Mouse (Mus musculus) heart, embryonic 16.5 days (tissue): ENCODE measurements around the gene Cblb. TPM values are rescaled to one million over a fixed set of nuclear protein-coding genes. Genes with fewer than 3 reads are reported as not detected.
A peak's percentile ranks its signal among the peaks of the same experiment; 100 is the strongest.

Experiments
- ATAC-seq: fragments of 200-750 bp; cut with Nextera tagmentation; replicated peaks from 2 replicates; pipeline ENCODE4 v1.8.0; 2017; ENCODE audit warnings: moderate number of reproducible peaks; ENCODE audit not compliant: insufficient read depth, low FRiP score; ENCODE audit errors: extremely low read depth
- H3K27ac ChIP-seq: fragments of 300-500 bp; sonication (generic); 2 replicates; pipeline ENCODE4 v1.5.1; 2014; ENCODE audit warnings: mild to moderate bottlenecking, low read length, control low read depth, moderate library complexity
- H3K27me3 ChIP-seq: fragments of 300-500 bp; sonication (generic); 2 replicates; pipeline ENCODE4 v1.6.1; 2014; ENCODE audit warnings: low read length, mixed read lengths; ENCODE audit not compliant: control insufficient read depth, insufficient read depth
- H3K36me3 ChIP-seq: fragments of 300-500 bp; sonication (generic); 2 replicates; pipeline ENCODE4 v1.6.1; 2014; ENCODE audit not compliant: control insufficient read depth, insufficient read depth
- H3K4me1 ChIP-seq: fragments of 300-500 bp; sonication (generic); 2 replicates; pipeline ENCODE4 v1.6.1; 2014; ENCODE audit warnings: low read length, mixed read lengths; ENCODE audit not compliant: control insufficient read depth, insufficient read depth
- H3K4me2 ChIP-seq: fragments of 300-500 bp; sonication (generic); 2 replicates; pipeline ENCODE4 v1.6.1; 2014; ENCODE audit warnings: low read depth, mild to moderate bottlenecking, control low read depth, low read length
- H3K4me3 ChIP-seq: fragments of 300-500 bp; sonication (generic); 2 replicates; pipeline ENCODE4 v1.5.1; 2014; ENCODE audit warnings: mild to moderate bottlenecking, control low read depth, low read length
- H3K9ac ChIP-seq: fragments of 300-500 bp; sonication (generic); 2 replicates; pipeline ENCODE4 v1.6.1; 2014; ENCODE audit warnings: low read length, control low read depth
- H3K9me3 ChIP-seq: fragments of 300-500 bp; sonication (generic); replicated peaks from 2 replicates; pipeline ENCODE4 v1.6.1; 2016; ENCODE audit warnings: low read length; ENCODE audit not compliant: control insufficient read depth
- WGBS: fragments of 180-500 bp; shearing (Covaris S2); extraction: QIAGEN DNeasy Blood & Tissue Kit; methylation state at CpG from one replicate; pipeline ENCODE4 v1.1.7; 2014; 5-methylcytosine and 5-hydroxymethylcytosine counted together
- polyA plus RNA-seq: library from polyadenylated mRNA; unstranded; fragments of >200 nt; fragmentation: Nextera tagmentation; extraction: Ambion mirVana; gene quantifications from 2 replicates; pipeline ENCODE4 v1.2.1, GENCODE M21; 2015

Gene Cblb
- polyA plus RNA-seq: 10.5 and 12.0 TPM in 2 replicates

- peak within 1 kb of the TSS; percentile 68 for H3K4me2 ChIP-seq
- ATAC-seq: peak; percentile 99
- H3K27me3 ChIP-seq: no peaks in the 10 kb centered on the region
- H3K9me3 ChIP-seq: no peaks in the 10 kb centered on the region
- H3K36me3 ChIP-seq: peaks cover 11% of the 10 kb centered on the region
- peak within 1 kb of the TSS; percentile 94 for H3K4me3 ChIP-seq
- H3K9ac ChIP-seq: peak within 1 kb of the TSS; percentile 99
- WGBS: 0% methylated on average over 38 of the region's 38 CpGs
- H3K27ac ChIP-seq: peak within 1 kb of the TSS; percentile 98
- peaks cover 28% of the 10 kb centered on the region for H3K4me1 ChIP-seq
These were observed at the start of gene Cblb for GRCm38 (mm10) chr16:52031091-52031689. Gene Cblb, plus strand, starts transcription at chr16:52031225.

GRCm38 (mm10) chr16:51985436-51985835, 45.6 kb upstream of the Cblb start:
- Histone ChIP-seq H3K36me3 (no peaks in the 10 kb centered on the region), H3K27ac (no peak overlapping the region), H3K27me3 (no peaks in the 10 kb centered on the region), H3K9ac (no peak overlapping the region), H3K4me2 (peak overlapping the region; percentile 29), H3K4me1 (peaks cover 6% of the 10 kb centered on the region), H3K9me3 (no peaks in the 10 kb centered on the region), H3K4me3 (no peak overlapping the region)
- WGBS: 39% methylated on average over 8 of the region's 8 CpGs
- ATAC-seq: no peak

GRCm38 (mm10) chr16:51986207-51986606, 44.8 kb upstream of the Cblb start:
- Histone ChIP-seq H3K9me3 (no peaks in the 10 kb centered on the region), H3K4me3 (no peak overlapping the region), H3K9ac (no peak overlapping the region), H3K4me2 (no peak overlapping the region), H3K27ac (no peak overlapping the region), H3K4me1 (peaks cover 6% of the 10 kb centered on the region), H3K36me3 (no peaks in the 10 kb centered on the region), H3K27me3 (no peaks in the 10 kb centered on the region)
- ATAC-seq: no peak
- WGBS: 46% methylated on average over 3 of the region's 3 CpGs

- WGBS: 63% methylated on average over 4 of the region's 4 CpGs
- H3K9ac ChIP-seq: no peak overlapping the region
- no peaks in the 10 kb centered on the region for H3K27me3 ChIP-seq
- H3K27ac ChIP-seq: no peak overlapping the region
- ATAC-seq: no peak
- no peaks in the 10 kb centered on the region for H3K36me3 ChIP-seq
- H3K4me3 ChIP-seq: no peak overlapping the region
- peaks cover 6% of the 10 kb centered on the region for H3K4me1 ChIP-seq
- no peaks in the 10 kb centered on the region for H3K9me3 ChIP-seq
- H3K4me2 ChIP-seq: no peak overlapping the region
These were observed 43.9 kb upstream of the Cblb start for GRCm38 (mm10) chr16:51987085-51987620.

- Histone ChIP-seq H3K9ac (no peak overlapping the region), H3K4me3 (no peak overlapping the region), H3K4me2 (no peak overlapping the region), H3K4me1 (peaks cover 6% of the 10 kb centered on the region), H3K27ac (no peak overlapping the region), H3K36me3 (no peaks in the 10 kb centered on the region), H3K9me3 (no peaks in the 10 kb centered on the region), H3K27me3 (no peaks in the 10 kb centered on the region)
- no peak for ATAC-seq
These were observed 43.0 kb upstream of the Cblb start for GRCm38 (mm10) chr16:51988027-51988426.

- Histone ChIP-seq H3K27me3 (no peaks in the 10 kb centered on the region), H3K9ac (no peak overlapping the region), H3K9me3 (no peaks in the 10 kb centered on the region), H3K27ac (no peak overlapping the region), H3K36me3 (no peaks in the 10 kb centered on the region), H3K4me2 (no peak overlapping the region), H3K4me3 (no peak overlapping the region), H3K4me1 (peaks cover 6% of the 10 kb centered on the region)
- no peak for ATAC-seq
- WGBS: 55% methylated on average over 3 of the region's 3 CpGs
These were observed 41.8 kb upstream of the Cblb start for GRCm38 (mm10) chr16:51989259-51989658.

GRCm38 (mm10) chr16:52000043-52000442, 31.0 kb upstream of the Cblb start:
- Histone ChIP-seq H3K4me2 (no peak overlapping the region), H3K4me1 (no peaks in the 10 kb centered on the region), H3K4me3 (no peak overlapping the region), H3K27ac (no peak overlapping the region), H3K9ac (no peak overlapping the region), H3K36me3 (no peaks in the 10 kb centered on the region), H3K9me3 (no peaks in the 10 kb centered on the region; the same call in 1 of the 2 replicates), H3K27me3 (no peaks in the 10 kb centered on the region)
- ATAC-seq: no peak
- 86% methylated on average over 3 of the region's 3 CpGs for WGBS

- Histone ChIP-seq H3K27me3 (no peaks in the 10 kb centered on the region), H3K4me3 (no peak overlapping the region), H3K4me2 (no peak overlapping the region), H3K9me3 (no peaks in the 10 kb centered on the region; the same call in 1 of the 2 replicates), H3K4me1 (no peaks in the 10 kb centered on the region), H3K9ac (no peak overlapping the region), H3K27ac (no peak overlapping the region), H3K36me3 (no peaks in the 10 kb centered on the region)
- ATAC-seq: no peak
These were observed 30.2 kb upstream of the Cblb start for GRCm38 (mm10) chr16:52000801-52001200.

- H3K27me3 ChIP-seq: no peaks in the 10 kb centered on the region
- H3K4me2 ChIP-seq: no peak overlapping the region
- H3K27ac ChIP-seq: no peak overlapping the region
- no peak overlapping the region for H3K4me3 ChIP-seq
- H3K4me1 ChIP-seq: peaks cover 12% of the 10 kb centered on the region
- no peak overlapping the region for H3K9ac ChIP-seq
- H3K9me3 ChIP-seq: no peaks in the 10 kb centered on the region
- no peaks in the 10 kb centered on the region for H3K36me3 ChIP-seq
- ATAC-seq: no peak
- 79% methylated on average over 3 of the region's 3 CpGs for WGBS
These were observed 24.0 kb upstream of the Cblb start for GRCm38 (mm10) chr16:52007006-52007405.
